Mouse (Mus musculus): ENCODE results near the gene Tbx20.

- TF ChIP-seq CTCF (IDR thresholded peaks at IDR 0.05; ENCODE audit: borderline replicate concordance, control insufficient read depth, extremely low read depth, insufficient read depth, low read length, poor library complexity) (no peak), POLR2A (IDR thresholded peaks at IDR 0.05; ENCODE audit: control insufficient read depth, extremely low read depth, insufficient read depth, low read length, poor library complexity) (no peak)
Measured at GRCm38 (mm10) chr9:24818511-24818910, 44.4 kb upstream of the Tbx20 start.
